ENCODE assay signal across 22 mouse cellular contexts in genomic region chr6:8521231-8521630, GRCm38 (mm10).
"Had no signal": no experiment of that assay in that cellular context is flagged by ENCODE, and none has a peak within 500 bp of the region (broad histone marks: within the 10 kb centered on the region; RNA-seq: fewer than 3 reads in every experiment).

No protein-coding gene starts in this region.

- H3K4me2 ChIP-seq: limb, embryonic 12.5 days; limb, embryonic 15.5 days; liver, embryonic 15.5 days; lung, embryonic 15.5 days; midbrain, embryonic 12.5 days; neural tube, embryonic 13.5 days; stomach, embryonic 15.5 days had no signal

- H3K4me1 ChIP-seq: limb, embryonic 15.5 days; neural tube, embryonic 13.5 days; stomach, embryonic 15.5 days had no signal

- DNase-seq: kidney, adult 2 months; kidney, postnatal 25 days; left cerebral cortex, postnatal 4 days; lung, postnatal 10 days; lung, postnatal 36 days; retina, postnatal 1 day; right cerebral cortex, postnatal 25 days; spleen, adult 18-20 months; thymus, adult 2 months; thymus, postnatal 14 days had no signal

- H3K36me3 ChIP-seq: limb, embryonic 12.5 days; limb, embryonic 15.5 days; liver, embryonic 15.5 days; lung, embryonic 15.5 days; midbrain, embryonic 12.5 days; neural tube, embryonic 13.5 days; stomach, embryonic 15.5 days had no signal

- H3K4me3 ChIP-seq: limb, embryonic 12.5 days; limb, embryonic 15.5 days; liver, embryonic 15.5 days; lung, embryonic 15.5 days; megakaryocyte, embryonic 14.5 days; midbrain, embryonic 12.5 days; myocyte; neural tube, embryonic 13.5 days; stomach, embryonic 15.5 days had no signal

- ATAC-seq: intestine, postnatal 0 days; midbrain, embryonic 16.5 days had no signal

- H3K9ac ChIP-seq: limb, embryonic 12.5 days; limb, embryonic 15.5 days; liver, embryonic 15.5 days; lung, embryonic 15.5 days; midbrain, embryonic 12.5 days; neural tube, embryonic 13.5 days; stomach, embryonic 15.5 days had no signal

- H3K9me3 ChIP-seq: limb, embryonic 12.5 days; limb, embryonic 15.5 days; liver, embryonic 15.5 days; lung, embryonic 15.5 days; megakaryocyte, embryonic 14.5 days; midbrain, embryonic 12.5 days; neural tube, embryonic 13.5 days; stomach, embryonic 15.5 days had no signal

- H3K27ac ChIP-seq: kidney, postnatal 0 days; limb, embryonic 12.5 days; limb, embryonic 15.5 days; liver, embryonic 15.5 days; lung, embryonic 15.5 days; midbrain, embryonic 12.5 days; neural tube, embryonic 13.5 days; stomach, embryonic 15.5 days had no signal

- H3K27me3 ChIP-seq: limb, embryonic 12.5 days; limb, embryonic 15.5 days; liver, embryonic 15.5 days; lung, embryonic 15.5 days; megakaryocyte, embryonic 14.5 days; midbrain, embryonic 12.5 days; neural tube, embryonic 13.5 days; stomach, embryonic 15.5 days had no signal
